Mouse (Mus musculus) gastrocnemius, postnatal 25 days (tissue): ENCODE data around the gene Ccdc51. TPM values are rescaled to one million over a fixed set of nuclear protein-coding genes. Genes with fewer than 3 reads are reported as not detected.

Source experiments
- DNase-seq: peaks from one replicate; pipeline ENCODE4 v3.0.0; 2022
- long read RNA-seq, 2 experiments: library from polyadenylated mRNA; stranded (forward); transcript quantifications; one replicate each; pipeline ENCODE4 v2.0.0; 2021
- total RNA-seq, 2 experiments: library from RNA; stranded (reverse); gene quantifications; 1 replicate in 1 of 2; 2 replicates in 1 of 2; pipeline ENCODE4 v1.2.3; 2021

Ccdc51 gene
- total RNA-seq, result 1 to 10 TPM; 6.9 to 7.5 TPM
- long read RNA-seq, experiment 1, transcript Ccdc51-201 (4 exons, 1,526 nt), result major isoform, 9 of 13 reads
- long read RNA-seq, experiment 1, partial matches to known transcripts, result 3 of 13 reads
- long read RNA-seq, experiment 1, other reads (novel, unspliced or antisense), result 1 of 13 reads
- long read RNA-seq, experiment 2, transcript Ccdc51-201 (4 exons, 1,526 nt), result major isoform, 8 of 11 reads
- long read RNA-seq, experiment 2, partial matches to known transcripts, result 1 of 11 reads
- long read RNA-seq, experiment 2, other reads (novel, unspliced or antisense), result 2 of 11 reads

- peak; percentile 85 for DNase-seq
These were observed at the start of gene Ccdc51, which contains the start of gene Tma7 for GRCm38 (mm10) chr9:109082124-109082800. Ccdc51 (plus strand) TSS chr9:109082493. Tma7 (minus strand) TSS chr9:109082587.

DNA sequence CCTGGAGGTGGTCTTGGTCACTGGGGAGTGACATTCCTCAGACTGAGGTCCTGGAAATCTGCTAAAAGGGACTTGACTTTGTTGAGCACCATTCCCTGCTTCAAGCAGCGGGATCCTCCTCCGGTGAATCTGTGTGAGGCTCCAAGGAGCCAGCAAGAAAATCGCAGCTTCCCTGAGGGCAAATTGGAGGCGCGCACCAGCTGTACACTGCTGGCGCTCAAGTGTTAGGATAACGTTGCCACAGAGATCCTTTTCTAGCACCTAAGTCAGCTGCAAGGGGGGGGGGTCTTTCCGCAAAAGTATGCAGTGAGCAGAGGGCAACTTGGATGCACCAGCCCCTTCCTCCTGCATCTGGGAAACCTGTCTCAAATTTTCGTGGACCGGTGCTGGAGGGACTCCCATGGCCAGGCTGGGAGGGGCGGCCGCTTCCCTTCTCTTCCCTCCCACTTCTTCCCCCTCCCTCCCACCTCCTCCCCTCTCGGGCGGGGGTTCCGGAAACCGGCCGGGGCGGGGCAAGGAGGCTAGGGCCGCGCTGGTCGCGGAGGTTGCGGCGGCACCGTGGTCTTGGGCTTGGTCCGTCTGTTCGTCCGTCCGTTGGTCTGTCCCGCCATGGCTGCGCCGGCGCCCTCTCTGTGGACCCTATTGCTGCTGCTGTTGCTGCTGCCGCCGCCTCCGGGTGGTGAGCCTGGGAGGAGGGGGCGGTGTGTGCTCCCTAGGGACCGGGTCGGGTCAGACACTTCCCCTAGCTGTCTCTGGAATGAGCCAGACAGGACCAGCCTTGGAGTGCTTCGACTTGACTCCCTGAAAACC is 44.0 kb upstream of the Ccdc51 start, which contains the start of gene Shisa5:
TSS of gene Shisa5 (plus strand) at position 480 of the 810 bp plus-strand sequence.
- DNase-seq, result peak; percentile 84

DNA sequence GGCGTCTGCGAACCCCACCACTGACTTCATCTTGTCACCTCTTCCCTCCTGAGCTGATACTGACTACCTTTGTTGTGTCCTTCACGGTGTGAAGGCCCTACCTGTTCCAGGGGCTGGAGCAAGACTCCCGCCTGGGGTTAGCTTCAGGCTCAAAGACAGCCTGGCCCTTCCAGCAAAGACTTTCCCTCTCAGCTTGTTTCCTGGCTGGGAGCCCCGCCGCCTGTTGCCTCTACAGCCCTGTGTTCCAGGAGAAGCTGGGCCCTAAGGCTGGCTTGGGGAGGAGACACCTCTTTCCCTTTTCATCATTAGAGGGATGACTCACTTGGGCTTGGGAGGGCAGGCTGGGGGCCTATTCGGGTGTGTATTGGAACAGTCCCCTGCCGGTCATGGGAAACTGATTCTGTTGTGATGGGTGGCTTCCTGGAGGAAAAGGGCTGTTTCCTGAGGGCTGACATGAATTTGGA is 43.4 kb upstream of the Ccdc51 start:
- peak; percentile 70 for DNase-seq

GRCm38 (mm10) chr9:109039681-109040080 is 42.6 kb upstream of the Ccdc51 start:
- DNase-seq, result no peak

DNA sequence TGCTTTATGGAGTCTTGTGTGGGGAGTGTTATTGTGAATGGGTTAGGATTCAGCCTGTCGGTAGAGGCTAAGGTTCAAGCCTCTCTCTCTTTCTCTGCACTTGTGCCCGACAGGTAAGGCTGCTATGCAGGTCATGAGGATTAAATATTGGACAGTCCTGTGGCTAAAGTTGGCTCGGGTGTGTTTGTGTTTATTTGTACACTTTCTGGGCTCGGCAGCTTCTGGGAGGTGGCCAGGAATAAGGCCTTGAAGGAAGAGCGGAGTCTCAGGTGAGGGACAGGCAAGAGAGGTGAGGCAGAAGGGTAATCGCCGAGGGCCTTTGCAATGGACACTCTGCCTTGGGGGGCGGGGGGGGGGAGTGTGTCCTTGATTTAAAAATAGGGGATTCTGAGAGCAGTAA is 42.1 kb upstream of the Ccdc51 start:
- DNase-seq, result no peak

- no peak for DNase-seq
These were observed 41.4 kb upstream of the Ccdc51 start for GRCm38 (mm10) chr9:109040906-109041305.

- DNase-seq, result no peak
These were observed 40.9 kb upstream of the Ccdc51 start for GRCm38 (mm10) chr9:109041351-109041750.

- DNase-seq, result peak; percentile 30
These were observed 36.0 kb upstream of the Ccdc51 start for GRCm38 (mm10) chr9:109046306-109046705.

DNA sequence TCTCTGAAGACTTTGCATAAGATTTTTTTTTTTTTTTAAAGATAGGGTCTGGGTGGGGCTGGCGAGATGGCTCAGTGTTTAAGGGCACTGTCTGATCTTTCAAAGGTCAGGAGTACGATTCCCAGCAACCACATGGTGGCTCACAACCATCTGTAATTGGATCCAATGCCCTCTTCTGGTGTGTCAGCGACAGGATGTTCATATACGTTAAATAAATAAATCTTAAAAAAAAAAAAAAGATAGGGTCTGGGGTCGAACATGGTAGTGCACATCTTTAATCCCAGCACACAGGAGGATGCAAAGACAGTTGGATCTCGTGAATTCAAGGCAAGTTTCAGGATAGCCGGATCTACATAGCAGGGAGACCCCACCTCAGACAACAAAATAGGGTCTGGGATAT is 33.0 kb upstream of the Ccdc51 start:
- DNase-seq, result no peak

DNA sequence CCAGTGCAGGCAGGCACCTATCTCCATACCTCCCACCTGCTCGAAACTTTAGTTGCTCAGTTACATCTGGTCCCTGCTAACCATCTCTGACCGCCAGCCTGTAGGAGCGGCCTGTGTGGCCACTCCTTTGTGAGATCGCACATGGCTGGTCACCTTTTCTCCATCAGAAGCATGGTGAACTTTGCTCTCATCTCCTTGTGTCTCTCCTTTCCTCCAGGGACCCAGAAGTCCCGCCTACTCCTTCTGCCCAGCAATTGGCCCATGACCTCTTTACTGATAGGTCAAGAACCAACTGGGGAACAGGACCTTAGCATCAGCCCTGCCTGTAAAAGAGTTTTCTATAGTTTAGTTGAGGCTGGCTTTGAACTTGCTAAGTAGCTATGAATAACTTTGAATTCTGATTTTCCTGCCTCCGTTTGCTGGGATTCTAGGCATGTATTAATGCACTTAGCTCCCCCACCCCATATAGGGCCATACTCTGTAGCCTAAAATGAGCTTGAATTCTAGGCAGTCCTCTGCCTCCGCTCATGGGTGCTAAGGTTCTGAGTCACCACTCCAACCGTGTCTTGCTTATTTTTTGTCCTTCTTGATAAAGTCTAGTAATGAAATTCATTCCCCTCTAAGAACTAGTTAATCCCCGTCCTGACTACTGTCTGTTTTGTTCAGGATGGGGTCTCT is 32.2 kb upstream of the Ccdc51 start:
- peak; percentile 4 for DNase-seq

DNA sequence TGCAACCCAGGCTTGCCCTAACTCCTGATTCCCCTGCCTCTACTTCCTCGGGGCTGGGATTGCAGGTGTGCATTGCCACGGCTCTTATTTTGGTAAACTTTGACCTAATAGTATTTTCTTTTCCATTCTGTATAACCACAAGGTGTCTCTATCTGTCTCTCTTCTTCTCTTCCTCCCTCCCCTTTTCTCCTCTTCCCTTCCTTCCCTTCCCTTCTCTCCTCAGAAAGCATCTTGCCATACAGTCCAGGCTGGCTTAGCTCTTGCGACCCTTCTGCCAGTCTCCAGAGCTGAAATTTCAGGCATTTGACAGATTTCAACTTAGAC is 31.7 kb upstream of the Ccdc51 start:
- no peak for DNase-seq

DNA sequence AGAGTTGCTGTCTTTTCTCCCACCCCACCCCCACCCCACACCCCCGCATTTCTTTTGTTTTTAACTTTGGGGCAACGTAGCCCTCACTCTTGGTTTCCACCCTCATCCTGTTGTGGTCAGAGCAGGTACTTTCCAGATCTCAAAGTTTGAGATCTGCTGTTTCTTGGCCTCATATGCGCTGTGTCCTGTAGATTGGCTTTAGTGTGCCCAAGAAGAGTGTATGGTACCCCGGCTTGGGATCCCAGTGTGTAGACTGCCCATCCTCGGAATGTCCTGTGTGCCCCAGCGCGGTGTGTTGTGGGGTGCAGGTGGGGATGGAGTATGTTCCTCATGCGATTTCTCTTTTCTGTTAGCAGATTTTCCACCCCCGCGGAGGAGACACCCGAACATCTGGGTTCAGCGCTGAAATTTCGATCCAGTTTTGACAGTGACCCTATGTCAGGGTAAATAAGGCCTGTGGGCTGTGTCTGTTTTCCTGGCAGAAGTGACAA is 31.2 kb upstream of the Ccdc51 start:
- peak; percentile 5 for DNase-seq

DNA sequence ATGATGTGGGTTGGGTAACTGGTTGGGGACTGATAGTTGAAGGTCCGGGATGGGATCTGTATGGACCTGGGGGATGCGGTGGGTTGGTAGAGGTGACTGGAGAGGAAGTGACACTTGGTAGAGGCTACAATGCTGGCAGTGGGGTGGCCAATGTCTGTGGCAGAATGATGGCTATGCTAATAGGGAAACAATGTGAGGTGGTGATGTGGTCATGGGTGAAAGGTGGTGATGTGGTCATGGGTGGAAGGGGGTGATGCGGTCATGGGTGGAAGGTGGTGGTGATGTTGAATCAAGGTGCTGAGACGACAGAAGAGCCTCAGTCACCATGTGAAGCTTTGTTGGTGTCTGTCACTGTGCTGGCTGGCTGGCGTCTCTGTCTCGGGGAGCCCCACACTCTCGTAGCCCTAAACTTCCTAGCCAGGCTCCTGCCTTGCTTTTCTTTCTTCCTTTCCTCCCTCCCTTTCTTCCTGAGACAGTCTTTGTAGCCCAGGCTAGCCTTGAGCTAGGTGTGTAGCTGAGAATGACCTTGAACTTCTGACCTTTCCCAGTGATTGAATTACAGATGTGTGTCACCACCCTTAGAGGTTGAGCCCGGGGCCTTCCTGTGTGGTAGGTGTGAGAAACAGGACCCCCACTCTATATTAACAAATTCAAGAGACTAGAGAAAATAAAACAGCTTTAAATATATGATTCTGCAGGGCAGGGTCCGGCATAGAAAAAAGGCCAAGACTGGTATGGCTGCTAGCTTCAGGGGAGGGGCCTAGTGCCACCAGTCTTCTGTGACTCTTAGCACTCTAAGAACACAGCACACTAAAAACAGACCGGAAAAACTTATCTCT is 30.4 kb upstream of the Ccdc51 start:
- DNase-seq, result peak; percentile 4

DNA sequence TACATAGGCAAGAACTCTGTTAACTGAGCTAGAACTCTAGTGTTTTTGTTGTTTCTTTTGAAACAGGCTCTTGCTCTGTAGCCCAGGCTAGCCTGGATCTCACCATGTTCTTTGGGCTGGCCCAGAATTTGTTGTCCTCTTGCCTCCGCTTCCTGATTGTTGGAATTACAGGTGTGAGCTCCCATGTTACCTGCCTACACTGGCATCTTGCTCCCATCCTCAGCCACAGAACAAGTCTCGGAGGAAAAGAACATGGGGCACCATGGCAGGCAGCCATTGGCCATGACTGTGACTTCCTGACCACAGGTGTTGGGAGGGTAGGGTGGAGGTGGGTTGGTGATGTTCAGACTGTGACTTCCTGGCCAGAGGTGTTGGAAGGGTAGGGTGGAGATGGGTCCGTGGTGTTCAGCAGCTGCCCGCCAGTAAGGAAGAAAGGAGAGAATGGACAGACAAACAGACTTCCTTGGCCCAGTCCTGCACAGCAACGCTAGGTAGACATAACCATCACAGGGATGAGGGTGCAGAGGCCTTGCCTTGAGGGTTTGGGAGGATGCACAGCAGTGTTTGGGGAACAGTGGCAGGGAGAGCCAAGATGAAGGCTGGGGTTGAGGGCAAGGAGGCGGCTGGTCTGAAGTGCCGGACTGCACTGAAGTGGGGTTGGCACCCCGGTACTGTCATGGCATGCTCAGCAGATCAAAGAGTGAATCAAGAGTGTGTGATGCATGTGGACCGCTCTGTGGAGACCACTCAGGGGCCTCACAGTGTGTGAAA is 29.6 kb upstream of the Ccdc51 start:
- no peak for DNase-seq

GRCm38 (mm10) chr9:109053366-109053765 is 28.9 kb upstream of the Ccdc51 start:
- DNase-seq, result no peak

DNA sequence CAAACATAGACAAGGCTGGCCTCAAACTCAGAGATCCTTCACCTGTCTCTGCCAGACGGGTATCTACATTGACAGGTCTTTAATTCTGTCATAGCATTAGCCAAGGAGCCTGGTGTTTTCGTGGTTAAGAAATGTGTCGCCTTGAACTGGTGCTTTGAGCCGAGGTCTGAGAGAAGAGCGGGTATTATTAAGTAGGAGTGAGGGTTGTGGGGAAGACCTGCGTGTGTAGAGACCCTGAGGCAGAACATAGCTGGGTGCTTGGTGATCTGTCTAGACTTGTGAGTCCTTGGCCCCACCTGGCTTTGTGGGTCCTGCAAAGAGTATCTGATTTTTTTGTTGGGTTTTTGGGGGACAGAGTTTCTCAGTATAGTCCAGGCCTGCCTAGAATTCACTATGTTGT is 28.4 kb upstream of the Ccdc51 start:
- no peak for DNase-seq

- DNase-seq, result peak; percentile 59
These were observed 27.6 kb upstream of the Ccdc51 start for GRCm38 (mm10) chr9:109054712-109055111.

- DNase-seq, result no peak
These were observed 26.8 kb upstream of the Ccdc51 start for GRCm38 (mm10) chr9:109055271-109056030.

GRCm38 (mm10) chr9:109056081-109056690 is 26.1 kb upstream of the Ccdc51 start:
- DNase-seq, result no peak
